Mouse (Mus musculus) cerebellum, adult 2 months (tissue): Measurements from ENCODE around the gene Plxdc1.

Experiments
- CTCF ChIP-seq: fragments of 200-500 bp; IDR thresholded peaks from 2 replicates; pipeline ENCODE4 v1.5.1; 2011; ENCODE audit warnings: low read depth, mild to moderate bottlenecking, control low read depth, low read length, moderate library complexity, borderline replicate concordance; ENCODE audit not compliant: insufficient read depth
- POLR2A ChIP-seq: fragments of 200-500 bp; IDR thresholded peaks from 2 replicates; pipeline ENCODE4 v1.6.1; 2011; ENCODE audit warnings: low read length, control low read depth, borderline replicate concordance; ENCODE audit not compliant: insufficient read depth

- no peak for TF ChIP-seq POLR2A
- peak; percentile 80 for TF ChIP-seq CTCF
These were observed 86.4 kb downstream of the Plxdc1 start for GRCm38 (mm10) chr11:97899822-97900221.
